Mouse (Mus musculus) gastrocnemius, postnatal 36 days (tissue): ENCODE measurements around the gene Rps6ka5. TPM values are rescaled to one million over a fixed set of nuclear protein-coding genes. Genes with fewer than 3 reads are reported as not detected.

Source experiments
- DNase-seq, 2 experiments: peaks; one replicate each; pipeline ENCODE4 v3.0.0; 2022
- intact Hi-C: fragments of 180-260 bp; cut with DNase I; formaldehyde crosslinking; loops from one replicate; pipeline ENCODE4 v1.15.1; 2025
- total RNA-seq, 2 experiments: library from RNA; stranded (reverse); gene quantifications; 2 replicates each; pipeline ENCODE4 v1.2.3; 2021

The Rps6ka5 gene
- total RNA-seq, 2 experiments from 2014 or later = 8.0 to 8.4 TPM

- no peak for DNase-seq
- intact Hi-C loops = no loop called here
Observed at GRCm38 (mm10) chr12:100615251-100615650, 111.5 kb downstream of the Rps6ka5 start.

GRCm38 (mm10) chr12:100613878-100614277, 112.9 kb downstream of the Rps6ka5 start:
- no peak for DNase-seq
- intact Hi-C loops = no loop called here

GRCm38 (mm10) chr12:100613192-100613700, 113.5 kb downstream of the Rps6ka5 start:
- no peak for DNase-seq
- intact Hi-C loops = no loop called here

DNA sequence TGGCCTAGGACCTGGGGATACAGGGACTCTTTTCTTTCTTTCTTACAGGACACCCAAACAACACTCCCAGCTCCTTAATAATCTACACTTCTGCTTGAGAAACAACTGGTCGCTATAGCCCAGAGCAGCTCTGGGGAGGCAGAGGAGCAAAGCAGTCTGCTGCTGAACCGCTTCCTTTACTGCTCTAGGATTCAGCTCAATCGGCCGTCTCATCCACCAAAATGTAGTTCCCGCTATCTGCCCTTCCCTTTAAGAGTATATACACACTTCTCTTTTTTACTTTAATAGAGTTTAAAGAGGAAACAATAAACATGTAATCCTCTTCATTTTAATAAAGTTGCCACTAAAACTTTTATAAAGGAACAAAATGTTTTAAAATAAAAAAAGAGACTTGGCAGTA, 117.0 kb downstream of the Rps6ka5 start:
- no peak for DNase-seq
- intact Hi-C loops = no loop called here

GRCm38 (mm10) chr12:100609064-100609463, 117.7 kb downstream of the Rps6ka5 start:
- DNase-seq = no peak

DNA sequence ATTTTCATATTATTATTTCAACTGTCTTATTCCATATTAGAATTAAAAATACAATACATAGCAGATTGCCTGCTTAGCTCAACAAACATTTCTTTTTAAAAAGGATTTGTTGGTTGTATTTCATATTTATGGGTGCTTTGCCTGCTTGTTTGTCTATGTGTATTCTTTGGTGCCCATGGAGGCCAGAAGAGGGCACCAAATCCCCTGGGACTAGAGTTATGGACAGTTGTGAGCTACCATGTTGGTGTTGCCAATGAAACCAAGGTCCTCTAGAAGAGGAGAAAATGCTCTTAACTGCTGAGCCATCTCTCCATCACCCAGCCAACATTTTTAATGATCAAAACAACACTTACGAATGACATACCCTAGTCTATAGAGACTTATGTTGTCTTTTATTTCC, 120.0 kb downstream of the Rps6ka5 start:
- intact Hi-C loops = loop anchor here (2.0 kb wide), 1 partner anchor 234 kb away; no protein-coding TSS in a partner anchor
- DNase-seq = no peak

More at GRCm38 (mm10) chr12:100609064-100609463, 117.7 kb downstream of the Rps6ka5 start:
- intact Hi-C loops = no loop called here

DNA sequence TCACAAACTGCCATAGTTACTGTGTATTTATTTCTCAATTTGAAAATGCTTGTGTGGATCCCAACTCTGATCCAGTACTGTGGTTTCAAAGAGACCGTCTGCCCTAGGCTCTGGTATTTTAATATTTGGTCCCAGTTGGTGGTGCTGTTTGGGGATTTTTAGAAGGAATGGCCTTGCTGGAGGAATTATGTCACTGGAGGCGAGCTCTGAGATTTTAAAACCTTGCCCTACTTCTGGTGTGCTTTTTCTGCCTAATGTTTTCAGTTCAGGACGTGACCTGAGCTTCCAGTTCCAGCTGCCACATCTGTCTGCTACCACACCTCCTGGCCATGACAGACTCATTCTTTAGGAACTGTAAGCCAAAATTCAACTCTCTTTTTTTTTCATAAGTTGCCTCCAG, 121.2 kb downstream of the Rps6ka5 start:
- intact Hi-C loops = no loop called here
- DNase-seq = no peak

DNA sequence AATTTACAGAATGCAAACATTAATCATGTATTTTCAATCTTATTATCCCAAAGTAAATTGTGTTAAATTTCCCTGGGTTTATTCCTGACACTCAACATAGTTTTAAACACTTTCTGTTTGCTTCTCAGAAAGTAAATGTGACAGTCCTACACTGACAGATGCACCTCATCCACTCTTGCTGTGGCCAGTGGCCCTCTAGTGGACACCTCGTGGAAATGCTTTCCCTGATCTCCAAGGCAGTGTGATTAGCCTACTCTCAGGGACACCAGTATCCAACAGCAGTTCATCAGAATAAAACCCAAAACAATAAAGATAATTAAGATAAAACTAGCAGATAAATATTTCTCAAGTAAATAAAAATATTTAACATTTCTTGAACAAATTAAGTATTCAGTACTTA, 122.2 kb downstream of the Rps6ka5 start:
- no peak for DNase-seq
- intact Hi-C loops = no loop called here

GRCm38 (mm10) chr12:100594700-100595099, 132.1 kb downstream of the Rps6ka5 start:
- intact Hi-C loops = no loop called here

DNA sequence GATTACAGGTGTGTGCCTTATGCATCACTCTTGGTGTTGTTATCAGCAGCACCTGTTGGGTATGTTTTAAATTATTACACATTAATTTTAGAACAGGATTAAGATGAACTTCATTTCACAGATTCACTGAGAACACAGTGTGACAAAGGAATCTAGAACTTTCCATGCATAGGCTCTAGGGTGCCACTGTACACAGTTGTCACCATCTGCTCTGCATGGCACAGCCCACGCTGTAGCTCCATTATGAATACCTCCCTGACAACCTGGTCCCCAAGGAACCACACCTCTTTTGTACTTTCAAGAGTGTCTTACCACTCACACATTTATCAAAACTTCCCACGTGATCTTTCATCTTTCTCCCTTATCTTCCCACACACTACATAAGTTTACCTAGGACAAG, 140.2 kb downstream of the Rps6ka5 start:
- no peak for DNase-seq

More at GRCm38 (mm10) chr12:100594700-100595099, 132.1 kb downstream of the Rps6ka5 start:
- DNase-seq = no peak

GRCm38 (mm10) chr12:100579221-100579620, 147.6 kb downstream of the Rps6ka5 start:
- DNase-seq = no peak
- intact Hi-C loops = loop anchor here (2.0 to 10.0 kb wide), 3 partner anchors 143 to 346 kb away; no protein-coding TSS in a partner anchor

More for the DNA sequence above, 140.2 kb downstream of the Rps6ka5 start:
- intact Hi-C loops = no loop called here

DNA sequence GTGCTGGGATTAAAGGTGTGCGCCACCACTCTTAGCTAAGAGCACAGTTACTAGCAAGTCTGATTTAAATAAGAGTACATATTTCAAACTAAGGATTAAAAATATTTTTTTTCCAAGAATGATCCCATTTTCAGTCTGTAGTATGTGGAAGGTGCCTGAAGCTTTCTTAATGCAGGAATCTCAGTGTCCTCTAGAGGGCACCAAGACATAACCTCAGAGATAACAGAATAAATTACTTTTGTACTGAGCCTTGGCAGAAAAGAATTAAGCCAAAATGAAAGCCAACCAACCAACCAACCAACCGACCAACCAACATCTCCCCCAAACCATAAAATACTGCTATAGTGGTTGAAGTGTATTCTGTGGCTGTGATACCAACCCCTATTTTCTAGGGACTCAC, 148.5 kb downstream of the Rps6ka5 start:
- intact Hi-C loops = loop anchor here (2.0 to 10.0 kb wide), 3 partner anchors 144 to 347 kb away; no protein-coding TSS in a partner anchor

GRCm38 (mm10) chr12:100575739-100576138, 151.0 kb downstream of the Rps6ka5 start:
- intact Hi-C loops = loop anchor here (5.0 to 10.0 kb wide), 2 partner anchors 147 to 349 kb away; no protein-coding TSS in a partner anchor
- DNase-seq = no peak

More for the DNA sequence above, 148.5 kb downstream of the Rps6ka5 start:
- DNase-seq = no peak

- no peak for DNase-seq
- intact Hi-C loops = loop anchor here (10.0 kb wide), 1 partner anchor 354 kb away; no protein-coding TSS in a partner anchor
Observed at GRCm38 (mm10) chr12:100570522-100571072, 156.2 kb downstream of the Rps6ka5 start.

- intact Hi-C loops = no loop called here
- DNase-seq = no peak
Observed at GRCm38 (mm10) chr12:100568831-100569230, 158.0 kb downstream of the Rps6ka5 start.

DNA sequence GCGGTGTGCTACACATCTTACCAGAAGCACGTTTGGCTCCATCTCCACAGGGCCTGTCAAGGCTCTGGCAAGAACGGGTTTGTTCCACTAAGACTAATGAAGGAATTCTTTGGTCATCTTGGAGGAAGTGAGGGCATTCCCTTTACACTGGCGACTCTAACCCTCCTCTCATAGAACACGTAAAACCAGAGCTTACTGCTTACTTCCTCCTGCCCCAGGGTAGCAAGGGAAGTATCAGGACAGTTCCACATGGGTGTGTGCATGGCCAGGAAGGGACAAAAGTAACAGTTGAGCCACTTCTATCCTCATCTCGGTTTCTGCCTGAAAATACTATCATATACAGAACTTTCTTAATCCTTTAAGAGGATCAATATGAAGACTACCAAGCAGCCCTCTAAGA, 158.7 kb downstream of the Rps6ka5 start:
- no peak for DNase-seq
- intact Hi-C loops = no loop called here

DNA sequence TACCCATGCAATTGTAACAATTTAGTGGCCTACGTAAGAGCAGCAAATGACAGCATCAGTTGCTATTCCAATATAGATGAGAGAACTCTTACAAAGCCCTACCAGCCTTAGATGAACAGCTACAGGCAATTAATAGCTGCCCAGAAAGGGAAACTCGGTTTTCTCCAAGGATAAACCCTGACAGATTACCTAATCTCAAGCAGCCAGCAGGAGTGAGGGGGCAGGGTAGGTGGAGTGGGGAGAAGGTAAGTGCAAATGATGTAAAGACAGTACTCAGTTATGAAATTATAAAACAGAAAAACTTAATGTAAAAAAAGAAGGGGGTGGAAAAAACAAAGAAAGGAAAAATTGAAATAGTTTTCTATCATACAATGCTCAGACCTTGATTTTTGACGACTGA, 159.2 kb downstream of the Rps6ka5 start:
- intact Hi-C loops = no loop called here
- DNase-seq = no peak

GRCm38 (mm10) chr12:100553675-100554074, 173.1 kb downstream of the Rps6ka5 start:
- intact Hi-C loops = no loop called here
- DNase-seq = no peak

DNA sequence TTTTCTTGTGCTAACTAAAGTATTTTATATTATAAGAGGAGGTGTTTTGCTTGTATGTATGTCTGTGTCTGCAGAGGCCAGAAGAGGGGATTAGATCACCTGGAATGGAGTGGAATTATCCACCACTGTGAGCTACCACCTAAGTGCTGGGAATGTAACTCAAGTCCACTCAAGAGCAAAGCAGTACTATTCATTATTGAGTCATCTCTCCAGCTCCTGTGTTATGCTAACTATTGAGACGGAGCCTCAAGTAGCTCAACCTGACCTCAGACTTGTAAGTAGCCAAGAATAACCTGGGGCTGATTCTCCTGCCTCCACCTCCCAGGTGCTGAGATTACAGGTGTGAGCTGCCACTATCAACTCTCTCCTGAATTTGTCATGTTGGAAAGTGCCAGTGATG, 174.8 kb downstream of the Rps6ka5 start:
- no peak for DNase-seq
- intact Hi-C loops = no loop called here

DNA sequence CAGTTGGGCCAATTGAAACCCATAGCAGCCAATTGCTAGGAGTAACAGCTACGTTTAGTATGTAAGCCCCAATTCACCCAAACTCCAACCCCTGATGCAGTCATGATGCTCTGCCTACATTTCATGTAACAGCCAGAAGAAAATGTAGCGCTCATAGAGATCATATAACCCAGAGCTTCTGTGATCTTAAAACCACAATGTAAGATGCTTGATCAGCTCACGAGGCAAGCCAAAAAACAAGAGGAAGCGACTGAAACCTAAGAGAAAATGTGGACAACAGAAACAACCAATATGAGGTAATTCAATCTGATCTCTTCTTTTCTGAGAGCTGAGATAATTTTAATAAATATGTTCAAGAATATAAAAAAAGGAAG, 182.6 kb downstream of the Rps6ka5 start:
- intact Hi-C loops = no loop called here
- DNase-seq = no peak

GRCm38 (mm10) chr12:100543437-100544193, 183.2 kb downstream of the Rps6ka5 start:
- no peak for DNase-seq
- intact Hi-C loops = no loop called here

GRCm38 (mm10) chr12:100542494-100542893, 184.3 kb downstream of the Rps6ka5 start:
- intact Hi-C loops = no loop called here

More at GRCm38 (mm10) chr12:100542494-100542893, 184.3 kb downstream of the Rps6ka5 start:
- no peak for DNase-seq
